Mouse (Mus musculus) small intestine, adult 2 months (tissue): ENCODE measurements around the gene 4932438A13Rik.

Experiments used
- CTCF ChIP-seq: fragments of 200-500 bp; IDR thresholded peaks from 2 replicates; pipeline ENCODE4 v1.5.1; 2012; ENCODE audit warnings: low read depth, mild to moderate bottlenecking, control low read depth, inconsistent platforms, low read length, moderate library complexity, mixed read lengths; ENCODE audit not compliant: insufficient replicate concordance, insufficient read length; ENCODE audit errors: extremely low read depth
- POLR2A ChIP-seq: fragments of 200-500 bp; IDR thresholded peaks from 2 replicates; pipeline ENCODE4 v1.6.1; 2012; ENCODE audit warnings: low read depth, mild to moderate bottlenecking, control low read depth, inconsistent platforms, low read length, moderate library complexity

- TF ChIP-seq CTCF: no peak
- no peak for TF ChIP-seq POLR2A
Observed at GRCm38 (mm10) chr3:36918322-36918721, 55.4 kb downstream of the 4932438A13Rik start.
